Mouse (Mus musculus) cerebellum, postnatal 4 days (tissue): ENCODE measurements around the gene Tmod2.

Experiments used
- DNase-seq, 2 experiments: peaks; one replicate each; pipeline ENCODE4 v3.0.0; 2022; ENCODE audit warnings: low spot score in 2 of 2, mixed read lengths in 1 of 2

Gene Tmod2

GRCm38 (mm10) chr9:75601510-75601909 is 9.6 kb downstream of the Tmod2 start:
- no peak for DNase-seq

- peak in 1 of 2 experiments; percentile 64 for DNase-seq
These were observed 10.8 kb downstream of the Tmod2 start for GRCm38 (mm10) chr9:75600166-75600934.

GRCm38 (mm10) chr9:75599191-75599841 is 11.8 kb downstream of the Tmod2 start:
- peak; percentile 27 to 70 for DNase-seq

- DNase-seq = no peak
These were observed 13.5 kb downstream of the Tmod2 start for GRCm38 (mm10) chr9:75597596-75597995.

- DNase-seq = no peak
These were observed 14.1 kb downstream of the Tmod2 start for GRCm38 (mm10) chr9:75597036-75597435.

GRCm38 (mm10) chr9:75593481-75593880 is 17.6 kb downstream of the Tmod2 start:
- no peak for DNase-seq

- no peak for DNase-seq
These were observed 21.0 kb downstream of the Tmod2 start for GRCm38 (mm10) chr9:75589850-75590790.

- DNase-seq = no peak
These were observed 29.3 kb downstream of the Tmod2 start for GRCm38 (mm10) chr9:75581694-75582350.

GRCm38 (mm10) chr9:75579321-75579720 is 31.8 kb downstream of the Tmod2 start:
- no peak for DNase-seq

GRCm38 (mm10) chr9:75571036-75571942 is 39.8 kb downstream of the Tmod2 start:
- DNase-seq = no peak

- DNase-seq = no peak
These were observed 42.7 kb downstream of the Tmod2 start for GRCm38 (mm10) chr9:75568399-75568798.

GRCm38 (mm10) chr9:75564892-75565291 is 46.2 kb downstream of the Tmod2 start:
- DNase-seq = no peak

- DNase-seq = no peak
These were observed 47.5 kb downstream of the Tmod2 start for GRCm38 (mm10) chr9:75563622-75564021.

- no peak for DNase-seq
These were observed 47.9 kb downstream of the Tmod2 start for GRCm38 (mm10) chr9:75563176-75563575.

- DNase-seq = no peak
These were observed 50.0 kb downstream of the Tmod2 start for GRCm38 (mm10) chr9:75561040-75561669.

- no peak for DNase-seq
These were observed 50.8 kb downstream of the Tmod2 start for GRCm38 (mm10) chr9:75560353-75560752.

- peak; percentile 87 to 92 for DNase-seq
These were observed 51.6 kb downstream of the Tmod2 start, which contains the start of gene Tmod3 for GRCm38 (mm10) chr9:75559512-75560012. Gene Tmod3, minus strand, starts transcription at chr9:75559657.

GRCm38 (mm10) chr9:75558812-75559511 is 52.2 kb downstream of the Tmod2 start:
- DNase-seq = no peak

- no peak for DNase-seq
These were observed 52.8 kb downstream of the Tmod2 start for GRCm38 (mm10) chr9:75558360-75558759.
